ENCODE assay signal across 8 mouse cellular contexts in genomic region chr6:87496143-87496542, GRCm38 (mm10). TPM values are rescaled to one million over a fixed set of nuclear protein-coding genes. Genes with fewer than 3 reads are reported as not detected.
DNase-seq lines count a peak whose midpoint lies in the region; ATAC-seq and TF ChIP-seq lines count a peak whose summit lies in the region.

No protein-coding gene starts in this region.

- H3K9me3 ChIP-seq in hindbrain, embryonic 15.5 days: no peaks in the 10 kb centered on the region
- H3K9me3 ChIP-seq in hindbrain, embryonic 11.5 days (ENCODE audit: control insufficient read depth, low read length): no peaks in the 10 kb centered on the region
- no peaks in the 10 kb centered on the region for H3K9me3 ChIP-seq in forebrain, postnatal 0 days (ENCODE audit: low read length)

- ATAC-seq in hindbrain, embryonic 15.5 days (ENCODE audit: low FRiP score, low read depth): no peak
- ATAC-seq in hindbrain, embryonic 11.5 days (ENCODE audit: low FRiP score): no peak
- ATAC-seq in forebrain, postnatal 0 days: no peak

- no peak overlapping the region for H3K4me2 ChIP-seq in hindbrain, embryonic 15.5 days
- H3K4me2 ChIP-seq in hindbrain, embryonic 11.5 days (replicated peaks; ENCODE audit: low read depth, low read length): no peak overlapping the region
- H3K4me2 ChIP-seq in forebrain, postnatal 0 days (ENCODE audit: low read depth): no peak overlapping the region

- H3K36me3 ChIP-seq in hindbrain, embryonic 15.5 days: no peaks in the 10 kb centered on the region
- no peaks in the 10 kb centered on the region for H3K36me3 ChIP-seq in hindbrain, embryonic 11.5 days (ENCODE audit: control insufficient read depth, insufficient read depth, low read length)
- no peaks in the 10 kb centered on the region for H3K36me3 ChIP-seq in forebrain, postnatal 0 days (ENCODE audit: insufficient read depth)

- H3K27ac ChIP-seq in hindbrain, embryonic 15.5 days (replicated peaks): no peak overlapping the region
- H3K27ac ChIP-seq in hindbrain, embryonic 11.5 days (ENCODE audit: low read depth, low read length): no peak overlapping the region
- H3K27ac ChIP-seq in forebrain, postnatal 0 days (ENCODE audit: low read depth, low read length): no peak overlapping the region

- 83% methylated on average over 9 of the region's 9 CpGs for WGBS in hindbrain, embryonic 15.5 days
- 89% methylated on average over 9 of the region's 9 CpGs for WGBS in hindbrain, embryonic 11.5 days
- 86% methylated on average over 9 of the region's 9 CpGs for WGBS in forebrain, postnatal 0 days

- DNase-seq in hindbrain, embryonic 11.5 days (ENCODE audit: low spot score): no peak
- DNase-seq in heart, adult 8-10 months (ENCODE audit: low spot score): peak; percentile 77
- peak; percentile 70 for DNase-seq in kidney, postnatal 10 days
- DNase-seq in lung, postnatal 4 days: peak; percentile 70 to 76
- DNase-seq in urinary bladder, adult 18-20 months (ENCODE audit: low spot score in 2 of 2): no peak
- DNase-seq in retina, postnatal 1 day: no peak
- DNase-seq in forebrain, postnatal 0 days: no peak

- no peak overlapping the region for H3K9ac ChIP-seq in hindbrain, embryonic 15.5 days
- no peak overlapping the region for H3K9ac ChIP-seq in hindbrain, embryonic 11.5 days (ENCODE audit: low read depth, low read length)
- no peak overlapping the region for H3K9ac ChIP-seq in forebrain, postnatal 0 days

- no peak for TF ChIP-seq CTCF in forebrain, postnatal 0 days (IDR thresholded peaks at IDR 0.05; ENCODE audit: low read depth)

- H3K4me3 ChIP-seq in hindbrain, embryonic 15.5 days: 0 out of 2 replicates have a peak overlapping the region, but pooled peaks have one; percentile 1
- H3K4me3 ChIP-seq in hindbrain, embryonic 11.5 days (ENCODE audit: low read depth, low read length): no peak overlapping the region
- H3K4me3 ChIP-seq in forebrain, postnatal 0 days (ENCODE audit: low read depth, low read length): no peak overlapping the region

- H3K27me3 ChIP-seq in hindbrain, embryonic 15.5 days: no peaks in the 10 kb centered on the region
- no peaks in the 10 kb centered on the region for H3K27me3 ChIP-seq in hindbrain, embryonic 11.5 days (ENCODE audit: control insufficient read depth, insufficient read depth, low read length)
- no peaks in the 10 kb centered on the region for H3K27me3 ChIP-seq in forebrain, postnatal 0 days (ENCODE audit: insufficient read depth, low read length)

- no peaks in the 10 kb centered on the region for H3K4me1 ChIP-seq in hindbrain, embryonic 15.5 days (replicated peaks)
- no peaks in the 10 kb centered on the region for H3K4me1 ChIP-seq in hindbrain, embryonic 11.5 days (replicated peaks; ENCODE audit: control insufficient read depth, insufficient read depth, low read length)
- no peaks in the 10 kb centered on the region for H3K4me1 ChIP-seq in forebrain, postnatal 0 days (ENCODE audit: insufficient read depth)

RNA-seq across cellular contexts. Expression of gene Arhgap25, which starts 36.9 kb away (rescaled TPM):
- 2.2 and 2.6 TPM in 2 replicates for polyA plus RNA-seq in hindbrain, embryonic 15.5 days (2015; fragmentation: Nextera tagmentation; extraction: Ambion mirVana)
- polyA plus RNA-seq in hindbrain, embryonic 11.5 days (2014; fragmentation: Nextera tagmentation; extraction: Ambion mirVana): 2.6 and 3.2 TPM in 2 replicates
- total RNA-seq in heart, adult 8-10 months (2022): 1 to 10 TPM; 2.4 to 3.6 (median 2.9) TPM
- 2.7 and 3.3 TPM in 2 replicates for total RNA-seq in forebrain, postnatal 0 days (2014; rRNA removed)
- polyA plus RNA-seq in forebrain, postnatal 0 days (2015; fragmentation: Nextera tagmentation; extraction: Ambion mirVana): 1.6 and 2.2 TPM in 2 replicates

Comparison
In these comparisons a context has a peak if more than half of its experiments do, and no peak if none do; other contexts are left out.
1. DNase-seq: peak in heart, adult 8-10 months (single experiment), kidney, postnatal 10 days (single experiment) and lung, postnatal 4 days (2 of 2); none in hindbrain, embryonic 11.5 days (single experiment), urinary bladder, adult 18-20 months (0 of 2), retina, postnatal 1 day (single experiment) and forebrain, postnatal 0 days (single experiment).